Mouse (Mus musculus) limb, embryonic 10.5 days (tissue): ENCODE measurements around the gene Gm3127. TPM values are rescaled to one million over a fixed set of nuclear protein-coding genes. Genes with fewer than 3 reads are reported as not detected.
"Not testable (repeated sequence)": the region's sequence is repeated elsewhere in the genome, so short reads cannot be mapped to it uniquely, and the experiment has no call there.

Experiments
- DNase-seq: peaks from one replicate; pipeline ENCODE4 v3.0.0-alpha.2; 2017; ENCODE audit warnings: low spot score
- H3K27ac ChIP-seq: fragments of 300-500 bp; sonication (generic); 2 replicates; pipeline ENCODE4 v1.5.1; 2016; ENCODE audit warnings: mild to moderate bottlenecking
- H3K27me3 ChIP-seq: fragments of 300-500 bp; sonication (generic); 2 replicates; pipeline ENCODE4 v1.6.1; 2016; ENCODE audit warnings: low read depth, mild to moderate bottlenecking; ENCODE audit not compliant: poor library complexity, severe bottlenecking
- H3K36me3 ChIP-seq: fragments of 300-500 bp; sonication (generic); 2 replicates; pipeline ENCODE4 v1.6.1; 2016; ENCODE audit warnings: mild to moderate bottlenecking, moderate library complexity
- H3K4me1 ChIP-seq: fragments of 300-500 bp; sonication (generic); 2 replicates; pipeline ENCODE4 v1.6.1; 2016
- H3K4me3 ChIP-seq: fragments of 300-500 bp; sonication (generic); 2 replicates; pipeline ENCODE4 v1.5.1; 2016; ENCODE audit warnings: mild to moderate bottlenecking, moderate library complexity
- H3K9me3 ChIP-seq: fragments of 300-500 bp; sonication (generic); replicated peaks from 2 replicates; pipeline ENCODE4 v1.6.1; 2016; ENCODE audit warnings: mild to moderate bottlenecking
- WGBS: fragments of 180-500 bp; shearing (Covaris S2); methylation state at CpG from one replicate; pipeline ENCODE4 v1.1.7; 2016; 5-methylcytosine and 5-hydroxymethylcytosine counted together
- polyA plus RNA-seq: library from polyadenylated mRNA; unstranded; fragments of >200 nt; fragmentation: Nextera tagmentation; extraction: Ambion mirVana; gene quantifications from 2 replicates; pipeline ENCODE4 v1.2.1, GENCODE M21; 2016

Gene Gm3127
- polyA plus RNA-seq = not detected in 2 replicates

DNA sequence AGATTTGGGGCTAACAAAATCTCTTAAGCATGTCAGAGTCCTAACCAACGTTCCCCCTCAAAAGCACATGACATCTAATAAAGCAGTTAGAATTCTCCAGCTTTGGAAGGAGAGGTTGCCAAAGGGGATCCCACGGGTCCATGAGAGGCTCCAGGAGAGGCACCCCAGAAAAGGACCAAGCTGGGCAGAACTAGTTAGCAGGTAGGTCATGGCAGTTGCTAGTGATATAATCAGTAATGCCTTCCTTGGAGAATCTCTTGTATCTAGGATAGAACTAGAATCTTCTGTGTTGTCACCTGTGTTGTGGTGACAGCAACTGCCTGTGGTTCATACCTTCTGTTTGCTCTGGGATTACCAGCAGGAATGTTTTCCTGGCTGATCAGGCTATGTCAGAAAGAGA, at the start of gene Gm3127:
TSS of gene Gm3127 (plus strand) at position 301 of the 400 bp plus-strand sequence.
- not testable (repeated sequence) for H3K9me3 ChIP-seq, H3K36me3 ChIP-seq, H3K4me1 ChIP-seq, H3K27me3 ChIP-seq, H3K27ac ChIP-seq, H3K4me3 ChIP-seq, DNase-seq
- 83% methylated on average over 1 of the region's 2 CpGs for WGBS

DNA sequence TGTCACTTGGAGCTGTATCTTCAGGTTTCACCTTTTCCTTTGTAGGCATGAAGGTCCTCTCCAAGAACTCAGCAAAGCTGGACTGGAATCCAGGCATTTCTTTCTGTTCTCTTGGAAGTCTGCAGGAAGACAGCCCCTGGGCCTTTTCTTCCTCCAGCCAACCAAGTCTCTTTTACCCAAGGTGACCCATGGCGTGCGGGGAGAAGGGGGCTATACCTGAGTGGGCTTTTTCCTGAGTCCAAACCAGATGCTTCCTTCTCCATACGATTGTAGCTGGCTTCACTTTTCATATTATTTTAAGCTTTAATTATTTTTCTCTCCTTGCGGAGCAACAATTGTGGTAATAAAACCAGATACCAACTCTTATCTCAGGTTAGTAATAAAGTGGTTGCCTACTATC, 23.2 kb upstream of the Gm3127 start:
- 92% methylated on average over 4 of the region's 4 CpGs for WGBS
- not testable (repeated sequence) for H3K9me3 ChIP-seq, H3K36me3 ChIP-seq, H3K4me1 ChIP-seq, H3K4me3 ChIP-seq, H3K27ac ChIP-seq, DNase-seq, H3K27me3 ChIP-seq

DNA sequence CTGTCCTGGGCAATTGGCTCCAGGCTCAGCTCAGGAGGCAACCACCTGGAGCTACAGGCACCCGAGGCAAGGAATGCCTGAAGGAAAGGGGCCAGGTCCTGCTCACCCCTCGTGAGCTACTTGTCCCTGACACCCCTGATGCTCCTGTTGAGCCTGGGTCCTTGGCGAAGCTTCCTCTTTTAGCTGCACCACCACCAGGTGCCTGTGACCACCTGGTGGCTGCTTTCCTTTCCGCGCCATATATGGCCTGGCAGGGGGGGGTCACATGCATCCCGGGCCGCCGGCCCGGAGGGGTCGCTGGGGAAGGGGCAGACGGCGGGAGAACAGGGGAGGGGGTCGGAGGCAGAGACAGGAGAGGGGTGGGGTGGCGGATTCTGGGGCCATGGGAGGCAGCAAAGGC, 17.2 kb downstream of the Gm3127 start:
- H3K27me3 ChIP-seq, H3K36me3 ChIP-seq, H3K4me1 ChIP-seq, H3K27ac ChIP-seq, H3K9me3 ChIP-seq: not testable (repeated sequence)
- DNase-seq = peak; percentile 29
- H3K4me3 ChIP-seq = peak overlapping the region; percentile 44
- 10% methylated on average over 13 of the region's 14 CpGs for WGBS

DNA sequence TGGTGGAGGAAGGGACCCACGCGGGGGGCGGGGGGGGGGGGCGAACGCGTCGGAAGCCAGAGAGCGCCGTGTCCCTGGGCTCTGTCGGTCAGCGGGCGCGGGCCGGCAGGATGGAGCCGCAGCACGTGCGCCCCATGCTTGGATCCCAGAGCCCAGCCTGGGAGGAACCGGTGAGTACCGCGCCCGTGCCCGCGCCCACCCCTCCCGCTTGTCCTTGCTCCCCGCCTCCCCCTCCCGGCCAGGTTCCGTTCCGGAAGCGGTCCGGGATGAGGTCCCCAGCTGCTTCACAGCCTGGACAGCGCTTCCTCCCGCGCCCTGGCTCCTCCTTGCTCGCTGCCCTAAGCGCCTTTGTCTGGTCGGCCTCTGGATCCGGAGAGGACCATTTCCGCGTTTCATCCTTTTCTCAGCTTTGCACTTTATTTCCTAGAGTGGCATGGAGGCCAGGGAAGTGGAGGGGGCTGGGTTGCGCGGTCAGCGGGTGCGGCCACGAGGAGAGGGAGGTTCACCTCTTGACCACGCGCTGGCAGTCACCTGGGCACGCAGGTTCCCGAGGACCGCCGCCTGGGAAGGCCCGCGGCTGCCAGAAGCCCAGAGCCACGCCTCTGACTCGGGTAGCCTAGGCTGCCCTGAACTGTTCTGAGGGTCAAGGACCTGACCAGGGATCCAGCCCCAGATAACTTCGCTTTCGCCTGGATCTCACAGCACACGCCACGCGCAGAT, 17.8 kb downstream of the Gm3127 start, which contains the start of gene Gm2974:
TSS of gene Gm2974 (plus strand) at position 86 of the 720 bp plus-strand sequence.
- DNase-seq = peak; percentile 26
- H3K4me1 ChIP-seq, H3K27ac ChIP-seq, H3K36me3 ChIP-seq, H3K9me3 ChIP-seq, H3K27me3 ChIP-seq: not testable (repeated sequence)
- WGBS = 13% methylated on average over 45 of the region's 59 CpGs
- peak within 1 kb of the TSS; percentile 44 for H3K4me3 ChIP-seq

DNA sequence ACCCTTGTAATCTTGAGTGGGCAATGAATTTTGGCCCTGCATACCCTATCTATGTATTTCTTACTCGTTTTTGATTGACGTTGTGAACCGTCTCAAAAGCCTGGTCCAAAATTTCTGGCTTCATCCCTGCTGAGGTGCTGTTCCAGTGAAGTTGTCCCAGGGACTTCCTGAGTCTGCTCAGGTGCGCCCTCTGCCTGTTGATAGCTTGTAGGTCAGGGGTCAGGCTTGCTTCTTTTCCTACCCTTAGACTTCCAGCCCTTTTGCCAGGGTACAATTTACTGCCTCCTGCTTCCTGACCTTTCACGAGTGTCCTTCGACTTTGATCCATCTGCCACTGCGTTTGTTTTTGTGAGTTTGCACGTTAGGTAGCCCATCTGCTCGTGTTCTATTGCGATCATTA, 18.5 kb downstream of the Gm3127 start:
- H3K36me3 ChIP-seq, H3K4me3 ChIP-seq, H3K27ac ChIP-seq, DNase-seq, H3K4me1 ChIP-seq, H3K9me3 ChIP-seq, H3K27me3 ChIP-seq: not testable (repeated sequence)
- WGBS = 24% methylated on average over 7 of the region's 10 CpGs

Other genes starting within 250 kb of the Gm3127 start
- not detected in 2 replicates for gene Gm3029, start 233.3 kb upstream of the Gm3127 start, polyA plus RNA-seq
- not detected in 2 replicates for gene Gm3095, start 201.5 kb upstream of the Gm3127 start, polyA plus RNA-seq
- not detected in 2 replicates for gene Gm3099, start 166.6 kb upstream of the Gm3127 start, polyA plus RNA-seq
- gene Gm5796, start 141.1 kb upstream of the Gm3127 start, polyA plus RNA-seq = 0.20 and 0.63 TPM in 2 replicates
- gene Gm3115, start 80.9 kb upstream of the Gm3127 start, polyA plus RNA-seq = not detected in 2 replicates
- 0.54 TPM in 1 of 2 replicates, not detected in the other for gene Gm8108, start 54.5 kb upstream of the Gm3127 start, polyA plus RNA-seq
- gene Gm2974, start 17.5 kb downstream of the Gm3127 start, polyA plus RNA-seq = 0.16 and 0.59 TPM in 2 replicates
- not detected in 2 replicates for gene Gm3138, start 84.6 kb downstream of the Gm3127 start, polyA plus RNA-seq
- not detected in 2 replicates for gene Gm3149, start 152.3 kb downstream of the Gm3127 start, polyA plus RNA-seq
- gene 2610042L04Rik, start 169.7 kb downstream of the Gm3127 start, polyA plus RNA-seq = 0.85 and 0.96 TPM in 2 replicates
- not detected in 2 replicates for gene Gm3159, start 232.5 kb downstream of the Gm3127 start, polyA plus RNA-seq